Mouse (Mus musculus): Measurements from ENCODE around the gene Lmna. TPM values are rescaled to one million over a fixed set of nuclear protein-coding genes. Genes with fewer than 3 reads are reported as not detected.

Gene Lmna
- total and polyA plus RNA-seq, 3 experiments, result 128 to 388 (median 302) TPM

DNA sequence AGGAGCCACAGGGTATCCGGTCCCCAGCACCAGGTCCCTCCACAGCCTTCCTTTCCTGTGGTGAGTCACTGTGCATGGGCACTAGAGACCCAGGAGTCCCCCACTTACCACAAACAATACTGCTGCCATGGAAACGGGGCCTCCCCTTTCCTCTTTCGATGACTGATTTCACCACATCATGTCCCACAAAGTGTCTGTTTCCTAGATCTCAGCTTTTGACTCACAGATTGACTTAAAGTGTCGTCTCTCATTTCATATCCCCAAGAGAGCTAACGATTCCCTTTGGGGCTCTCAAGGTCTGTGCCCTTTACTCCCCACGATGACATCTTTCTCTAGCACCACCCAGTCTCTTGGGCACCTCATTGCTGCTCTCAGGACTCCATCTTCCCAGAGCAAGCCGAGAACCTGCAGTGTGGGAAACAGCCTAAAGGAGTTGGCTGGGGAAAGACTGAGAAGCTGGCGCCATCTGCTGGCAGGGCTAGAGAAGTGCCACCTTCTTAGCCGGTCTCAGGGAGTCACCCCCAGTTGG is 12.1 kb upstream of the Lmna start:
- Histone ChIP-seq H3K9ac (ENCODE audit: control insufficient read depth, low read depth, low read length, poor library complexity, severe bottlenecking) (no peak overlapping the region), H3K79me2 (ENCODE audit: control insufficient read depth, insufficient read depth, low read length, poor library complexity) (no peaks in the 10 kb centered on the region), H3K27ac (ENCODE audit: control insufficient read depth, low read depth, low read length) (no peak overlapping the region), H3K36me3 (ENCODE audit: control insufficient read depth in 1 of 2, insufficient read depth in 2 of 2, low read length in 2 of 2) (no peaks in the 10 kb centered on the region), H3K9me3 (replicated peaks; ENCODE audit: insufficient read depth, low read length) (no peaks in the 10 kb centered on the region), H3K4me3 (ENCODE audit: control insufficient read depth in 1 of 2, insufficient read depth in 1 of 2, low read depth in 2 of 2, low read length in 2 of 2) (no peak overlapping the region), H3K27me3 (ENCODE audit: control insufficient read depth in 1 of 2, insufficient read depth in 2 of 2, low read length in 2 of 2) (no peaks in the 10 kb centered on the region), H3K4me1 (ENCODE audit: control insufficient read depth in 1 of 2, insufficient read depth in 2 of 2, low read length in 2 of 2) (peaks cover 0 to 3% of the 10 kb centered on the region in 2 experiments; a peak in 1 of 4 replicates)
- peak; percentile 88 for DNase-seq (ENCODE audit: low read depth, low spot score)
- TF ChIP-seq RAD21 (IDR thresholded peaks at IDR 0.05; ENCODE audit: low read depth, low read length) (peak; percentile 100), ZC3H11A (IDR thresholded peaks at IDR 0.05; ENCODE audit: low read depth, low read length) (peak; percentile 100), MYC (IDR thresholded peaks at IDR 0.05; ENCODE audit: low read depth, low read length) (peak; percentile 48; the same call in 1 of the 2 replicates), CTCF (IDR thresholded peaks at IDR 0.05 in 2 of 3, conservative IDR thresholded peaks at IDR 0.05 in 1 of 3; ENCODE audit: control insufficient read depth in 1 of 3, insufficient read depth in 1 of 3, low read depth in 2 of 3, low read length in 3 of 3, poor library complexity in 1 of 3, severe bottlenecking in 1 of 3) (peak in 2 of 3 experiments; percentile 98 to 100; a peak in 5 of 6 replicates), MAZ (IDR thresholded peaks at IDR 0.05; ENCODE audit: low read depth, low read length) (no peak), MXI1 (IDR thresholded peaks at IDR 0.05; ENCODE audit: low read depth, low read length) (peak; percentile 34; the same call in 1 of the 2 replicates), BHLHE40 (IDR thresholded peaks at IDR 0.05; ENCODE audit: borderline replicate concordance, low read depth, low read length) (peak; percentile 48; the same call in 1 of the 2 replicates), TCF12 (IDR thresholded peaks at IDR 0.05; ENCODE audit: low read depth, low read length) (0 out of 2 replicates have a peak, but pooled peaks have one; percentile 10), POLR2AphosphoS5 (IDR thresholded peaks at IDR 0.05; ENCODE audit: borderline replicate concordance, low read depth, low read length) (no peak), SMC3 (IDR thresholded peaks at IDR 0.05; ENCODE audit: low read depth, low read length) (peak; percentile 100), HCFC1 (IDR thresholded peaks at IDR 0.05; ENCODE audit: low read depth, low read length) (0 out of 2 replicates have a peak, but pooled peaks have one; percentile 23), ELF1 (IDR thresholded peaks at IDR 0.05; ENCODE audit: low read depth, low read length) (peak; percentile 39; the same call in 1 of the 2 replicates), MAX (IDR thresholded peaks at IDR 0.05; ENCODE audit: low read length) (no peak)

DNA sequence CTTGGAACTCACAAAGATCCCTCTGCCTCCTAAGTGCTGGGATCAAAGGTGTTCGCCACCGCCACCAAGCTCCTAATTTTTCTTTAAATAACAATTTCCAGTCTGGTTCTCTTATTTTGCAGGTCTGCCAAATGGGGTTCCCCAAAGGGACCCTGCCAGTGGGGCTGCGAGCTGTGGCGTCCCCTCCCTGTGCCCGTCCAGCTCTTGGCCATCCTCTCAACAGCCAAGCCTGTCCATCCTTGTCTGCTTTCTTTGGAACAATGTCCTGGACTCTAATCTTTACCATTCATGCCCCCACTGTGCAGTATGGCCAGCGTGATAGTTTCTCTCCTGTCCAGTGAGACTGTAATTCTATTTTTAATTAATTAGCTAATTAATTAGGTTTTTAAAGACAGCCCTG is 11.4 kb upstream of the Lmna start:
- no peaks in the 10 kb centered on the region for H3K9me3 ChIP-seq (replicated peaks; ENCODE audit: insufficient read depth, low read length)
- TF ChIP-seq BHLHE40 (IDR thresholded peaks at IDR 0.05; ENCODE audit: borderline replicate concordance, low read depth, low read length), result no peak
- no peak for TF ChIP-seq E2F4 (IDR thresholded peaks at IDR 0.05; ENCODE audit: borderline replicate concordance, low read depth, low read length)
- 0 out of 4 replicates have a peak, but pooled peaks cover 0 to 3% of the 10 kb centered on the region in 2 experiments for H3K4me1 ChIP-seq (ENCODE audit: control insufficient read depth in 1 of 2, insufficient read depth in 2 of 2, low read length in 2 of 2)
- no peaks in the 10 kb centered on the region for H3K36me3 ChIP-seq (ENCODE audit: control insufficient read depth in 1 of 2, insufficient read depth in 2 of 2, low read length in 2 of 2)
- no peaks in the 10 kb centered on the region for H3K27me3 ChIP-seq (ENCODE audit: control insufficient read depth in 1 of 2, insufficient read depth in 2 of 2, low read length in 2 of 2)
- no peak overlapping the region for H3K27ac ChIP-seq (ENCODE audit: control insufficient read depth, low read depth, low read length)
- no peaks in the 10 kb centered on the region for H3K79me2 ChIP-seq (ENCODE audit: control insufficient read depth, insufficient read depth, low read length, poor library complexity)
- no peak overlapping the region for H3K9ac ChIP-seq (ENCODE audit: control insufficient read depth, low read depth, low read length, poor library complexity, severe bottlenecking)
- H3K4me3 ChIP-seq (ENCODE audit: control insufficient read depth in 1 of 2, insufficient read depth in 1 of 2, low read depth in 2 of 2, low read length in 2 of 2), result no peak overlapping the region
- no peak for DNase-seq (ENCODE audit: low read depth, low spot score)

Data from MEL (cell line).